Mouse (Mus musculus) liver, embryonic 13.5 days (tissue): Measurements from ENCODE around the gene Pagr1b. TPM values are rescaled to one million over a fixed set of nuclear protein-coding genes. Genes with fewer than 3 reads are reported as not detected.

Source experiments
- ATAC-seq: fragments of 200-750 bp; cut with Nextera tagmentation; 2 replicates; pipeline ENCODE4 v1.8.0; 2017; ENCODE audit warnings: low read depth, mild to moderate bottlenecking, moderate number of reproducible peaks, moderate library complexity
- DNase-seq: peaks from one replicate; pipeline ENCODE4 v3.0.0; 2022
- H3K27ac ChIP-seq: fragments of 300-500 bp; sonication (generic); 2 replicates; pipeline ENCODE4 v1.5.1; 2015; ENCODE audit warnings: moderate library complexity, mild to moderate bottlenecking, inconsistent platforms
- H3K27me3 ChIP-seq: fragments of 300-500 bp; sonication (generic); 2 replicates; pipeline ENCODE4 v1.6.1; 2015; ENCODE audit warnings: mild to moderate bottlenecking, inconsistent platforms
- H3K36me3 ChIP-seq: fragments of 300-500 bp; sonication (generic); 2 replicates; pipeline ENCODE4 v1.6.1; 2015; ENCODE audit warnings: mild to moderate bottlenecking, inconsistent platforms
- H3K4me1 ChIP-seq: fragments of 300-500 bp; sonication (generic); replicated peaks from 2 replicates; pipeline ENCODE4 v1.6.1; 2015; ENCODE audit warnings: inconsistent platforms
- H3K4me2 ChIP-seq: fragments of 300-500 bp; sonication (generic); 2 replicates; pipeline ENCODE4 v1.6.1; 2015; ENCODE audit warnings: inconsistent platforms, mild to moderate bottlenecking, moderate library complexity
- H3K4me3 ChIP-seq: fragments of 300-500 bp; sonication (generic); replicated peaks from 2 replicates; pipeline ENCODE4 v1.5.1; 2015; ENCODE audit warnings: mild to moderate bottlenecking, inconsistent platforms
- H3K9ac ChIP-seq: fragments of 300-500 bp; sonication (generic); 2 replicates; pipeline ENCODE4 v1.6.1; 2015; ENCODE audit warnings: mild to moderate bottlenecking, inconsistent platforms
- H3K9me3 ChIP-seq: fragments of 300-500 bp; sonication (generic); replicated peaks from 2 replicates; pipeline ENCODE4 v1.6.1; 2016; ENCODE audit warnings: inconsistent platforms
- WGBS: fragments of 180-500 bp; shearing (Covaris S2); methylation state at CpG from one replicate; pipeline ENCODE4 v1.1.7; 2015; ENCODE audit not compliant: insufficient replicate concordance; 5-methylcytosine and 5-hydroxymethylcytosine counted together
- polyA plus RNA-seq: library from polyadenylated mRNA; unstranded; fragments of >200 nt; fragmentation: Nextera tagmentation; extraction: Ambion mirVana; gene quantifications from 2 replicates; pipeline ENCODE4 v1.2.1, GENCODE M21; 2015

The Pagr1b gene
- polyA plus RNA-seq, 1 experiment from 2014 or later, result 0.27 TPM

GRCm38 (mm10) chr7:127024755-127025555 lies 8.7 kb upstream of the Pagr1b start:
- Histone ChIP-seq H3K9ac (peak overlapping the region; percentile 99), H3K27ac (peak overlapping the region; percentile 98), H3K4me2 (peak overlapping the region; percentile 99), H3K36me3 (peaks cover 65% of the 10 kb centered on the region), H3K4me3 (peak overlapping the region; percentile 97), H3K4me1 (peaks cover 81% of the 10 kb centered on the region), H3K9me3 (no peaks in the 10 kb centered on the region), H3K27me3 (no peaks in the 10 kb centered on the region)
- WGBS, result under 1% methylated on average over 30 of the region's 30 CpGs
- DNase-seq (peak; percentile 74), ATAC-seq (peak; percentile 35)

GRCm38 (mm10) chr7:127023896-127024690 lies 7.8 kb upstream of the Pagr1b start:
- H3K9me3 ChIP-seq, result no peaks in the 10 kb centered on the region
- ATAC-seq (no peak), DNase-seq (no peak)
- WGBS, result 16% methylated on average over 19 of the region's 19 CpGs
- H3K9ac ChIP-seq, result peak overlapping the region; percentile 99
- peaks cover 76% of the 10 kb centered on the region for H3K4me1 ChIP-seq
- peak overlapping the region; percentile 99 for H3K4me2 ChIP-seq
- peaks cover 57% of the 10 kb centered on the region for H3K36me3 ChIP-seq
- H3K4me3 ChIP-seq, result peak overlapping the region; percentile 97
- H3K27me3 ChIP-seq, result no peaks in the 10 kb centered on the region
- peak overlapping the region; percentile 98 for H3K27ac ChIP-seq

GRCm38 (mm10) chr7:127023272-127023691 lies 7.0 kb upstream of the Pagr1b start:
- peak overlapping the region; percentile 97 for H3K4me3 ChIP-seq
- H3K4me1 ChIP-seq, result peaks cover 78% of the 10 kb centered on the region
- peak overlapping the region; percentile 99 for H3K9ac ChIP-seq
- peaks cover 48% of the 10 kb centered on the region for H3K36me3 ChIP-seq
- no peaks in the 10 kb centered on the region for H3K9me3 ChIP-seq
- H3K27ac ChIP-seq, result peak overlapping the region; percentile 98
- WGBS, result 72% methylated on average over 13 of the region's 13 CpGs
- no peak for ATAC-seq
- DNase-seq, result no peak
- H3K4me2 ChIP-seq, result peak overlapping the region; percentile 99
- no peaks in the 10 kb centered on the region for H3K27me3 ChIP-seq

- no peak for DNase-seq
- Histone ChIP-seq H3K9me3 (no peaks in the 10 kb centered on the region), H3K4me1 (peaks cover 78% of the 10 kb centered on the region), H3K4me2 (peak overlapping the region; percentile 99), H3K27me3 (no peaks in the 10 kb centered on the region), H3K4me3 (peak overlapping the region; percentile 97), H3K27ac (peak overlapping the region; percentile 98), H3K9ac (peak overlapping the region; percentile 99), H3K36me3 (peaks cover 43% of the 10 kb centered on the region)
- 88% methylated on average over 7 of the region's 7 CpGs for WGBS
- no peak for ATAC-seq
Observed at GRCm38 (mm10) chr7:127022528-127023271, 6.4 kb upstream of the Pagr1b start.

- WGBS, result 39% methylated on average over 5 of the region's 5 CpGs
- peak overlapping the region; percentile 99 for H3K9ac ChIP-seq
- no peaks in the 10 kb centered on the region for H3K27me3 ChIP-seq
- peak overlapping the region; percentile 58 for H3K27ac ChIP-seq
- H3K4me1 ChIP-seq, result peaks cover 79% of the 10 kb centered on the region
- peak overlapping the region; percentile 97 for H3K4me3 ChIP-seq
- H3K4me2 ChIP-seq, result peak overlapping the region; percentile 99
- no peak for ATAC-seq
- H3K36me3 ChIP-seq, result peaks cover 41% of the 10 kb centered on the region
- no peaks in the 10 kb centered on the region for H3K9me3 ChIP-seq
- DNase-seq, result no peak
Observed at GRCm38 (mm10) chr7:127021563-127022527, 5.6 kb upstream of the Pagr1b start.

- Histone ChIP-seq H3K4me1 (peaks cover 82% of the 10 kb centered on the region), H3K27ac (peak within 1 kb of the TSS; percentile 58), H3K4me3 (peak within 1 kb of the TSS; percentile 44), H3K4me2 (peak within 1 kb of the TSS; percentile 99), H3K27me3 (no peaks in the 10 kb centered on the region), H3K36me3 (peaks cover 41% of the 10 kb centered on the region), H3K9ac (peak within 1 kb of the TSS; percentile 49), H3K9me3 (no peaks in the 10 kb centered on the region)
- DNase-seq (no peak), ATAC-seq (no peak)
- 3% methylated on average over 34 of the region's 37 CpGs for WGBS
Observed at GRCm38 (mm10) chr7:127020901-127021562, 4.7 kb upstream of the Pagr1b start, which contains the start of the genes Gm42742 and Prrt2. TSS of gene Gm42742 (minus strand) at chr7:127021097. TSS of gene Prrt2 (minus strand) at chr7:127021211.

- DNase-seq, result no peak
- Histone ChIP-seq H3K4me2 (peak overlapping the region; percentile 99), H3K36me3 (peaks cover 43% of the 10 kb centered on the region), H3K9me3 (no peaks in the 10 kb centered on the region), H3K27me3 (no peaks in the 10 kb centered on the region), H3K9ac (peak overlapping the region; percentile 49), H3K27ac (peak overlapping the region; percentile 47; the same call in 1 of the 2 replicates), H3K4me1 (peaks cover 85% of the 10 kb centered on the region), H3K4me3 (peak overlapping the region; percentile 44)
- WGBS, result 65% methylated on average over 5 of the region's 5 CpGs
- no peak for ATAC-seq
Observed at GRCm38 (mm10) chr7:127020491-127020890, 4.2 kb upstream of the Pagr1b start.

GRCm38 (mm10) chr7:127020031-127020430 lies 3.7 kb upstream of the Pagr1b start:
- Histone ChIP-seq H3K4me1 (peaks cover 85% of the 10 kb centered on the region), H3K9me3 (no peaks in the 10 kb centered on the region), H3K27ac (peak overlapping the region; percentile 32; the same call in 1 of the 2 replicates), H3K27me3 (no peaks in the 10 kb centered on the region), H3K9ac (no peak overlapping the region), H3K4me3 (peak overlapping the region; percentile 44; the same call in 1 of the 2 replicates), H3K36me3 (peaks cover 43% of the 10 kb centered on the region), H3K4me2 (peak overlapping the region; percentile 99)
- DNase-seq (no peak), ATAC-seq (no peak)
- WGBS, result 50% methylated on average over 3 of the region's 3 CpGs

- ATAC-seq (no peak), DNase-seq (no peak)
- H3K4me3 ChIP-seq, result no peak overlapping the region
- H3K4me2 ChIP-seq, result peak overlapping the region; percentile 99; the same call in 1 of the 2 replicates
- no peaks in the 10 kb centered on the region for H3K27me3 ChIP-seq
- H3K9ac ChIP-seq, result no peak overlapping the region
- no peak overlapping the region for H3K27ac ChIP-seq
- H3K36me3 ChIP-seq, result peaks cover 42% of the 10 kb centered on the region
- H3K4me1 ChIP-seq, result peaks cover 85% of the 10 kb centered on the region
- 73% methylated on average over 14 of the region's 14 CpGs for WGBS
- no peaks in the 10 kb centered on the region for H3K9me3 ChIP-seq
Observed at GRCm38 (mm10) chr7:127019306-127019960, 3.1 kb upstream of the Pagr1b start.
